Mouse (Mus musculus): Measurements from ENCODE around the gene Ubqln2. TPM values are rescaled to one million over a fixed set of nuclear protein-coding genes. Genes with fewer than 3 reads are reported as not detected.

Ubqln2 gene
- polyA plus RNA-seq (2014; fragmentation: Nextera tagmentation; extraction: Ambion mirVana) = 64.0 and 64.3 TPM in 2 replicates

GRCm38 (mm10) chrX:153497688-153498516 is at the start of gene Ubqln2:
Ubqln2 (plus strand) TSS chrX:153498227.
- WGBS = 16% methylated on average over 58 of the region's 76 CpGs
- ATAC-seq (ENCODE audit: low read depth) = peak; percentile 92
- H3K9me3 ChIP-seq (ENCODE audit: control insufficient read depth, low read length) = no peaks in the 10 kb centered on the region
- no peaks in the 10 kb centered on the region for H3K36me3 ChIP-seq (ENCODE audit: control insufficient read depth, insufficient read depth, low read length)
- peak within 1 kb of the TSS; percentile 58 for H3K4me3 ChIP-seq (ENCODE audit: low read depth, low read length)
- H3K9ac ChIP-seq (replicated peaks; ENCODE audit: low read depth, low read length) = peak within 1 kb of the TSS; percentile 86
- peak within 1 kb of the TSS; percentile 63 for H3K4me2 ChIP-seq (ENCODE audit: low read depth, low read length)
- peak within 1 kb of the TSS; percentile 92 for H3K27ac ChIP-seq (ENCODE audit: low read depth, low read length)
- H3K4me1 ChIP-seq (ENCODE audit: control insufficient read depth, insufficient read depth, low read length) = no peaks in the 10 kb centered on the region
- no peaks in the 10 kb centered on the region for H3K27me3 ChIP-seq (ENCODE audit: control insufficient read depth, insufficient read depth, low read length)

- no peaks in the 10 kb centered on the region for H3K36me3 ChIP-seq (ENCODE audit: control insufficient read depth, insufficient read depth, low read length)
- H3K9me3 ChIP-seq (ENCODE audit: control insufficient read depth, low read length) = no peaks in the 10 kb centered on the region
- no peak overlapping the region for H3K27ac ChIP-seq (ENCODE audit: low read depth, low read length)
- H3K4me3 ChIP-seq (ENCODE audit: low read depth, low read length) = no peak overlapping the region
- no peaks in the 10 kb centered on the region for H3K4me1 ChIP-seq (ENCODE audit: control insufficient read depth, insufficient read depth, low read length)
- H3K4me2 ChIP-seq (ENCODE audit: low read depth, low read length) = no peak overlapping the region
- no peak overlapping the region for H3K9ac ChIP-seq (replicated peaks; ENCODE audit: low read depth, low read length)
- H3K27me3 ChIP-seq (ENCODE audit: control insufficient read depth, insufficient read depth, low read length) = no peaks in the 10 kb centered on the region
- no peak for ATAC-seq (ENCODE audit: low read depth)
- WGBS = 73% methylated on average over 5 of the region's 5 CpGs
Observed at GRCm38 (mm10) chrX:153451946-153452345, 46.1 kb upstream of the Ubqln2 start.

- no peaks in the 10 kb centered on the region for H3K27me3 ChIP-seq (ENCODE audit: control insufficient read depth, insufficient read depth, low read length)
- H3K27ac ChIP-seq (ENCODE audit: low read depth, low read length) = no peak overlapping the region
- 33% methylated on average over 8 of the region's 8 CpGs for WGBS
- H3K4me2 ChIP-seq (ENCODE audit: low read depth, low read length) = no peak overlapping the region
- H3K4me3 ChIP-seq (ENCODE audit: low read depth, low read length) = no peak overlapping the region
- no peaks in the 10 kb centered on the region for H3K4me1 ChIP-seq (ENCODE audit: control insufficient read depth, insufficient read depth, low read length)
- 0 out of 2 replicates have a peak, but pooled peaks have one; percentile 38 for ATAC-seq (ENCODE audit: low read depth)
- H3K9me3 ChIP-seq (ENCODE audit: control insufficient read depth, low read length) = no peaks in the 10 kb centered on the region
- H3K36me3 ChIP-seq (ENCODE audit: control insufficient read depth, insufficient read depth, low read length) = no peaks in the 10 kb centered on the region
- no peak overlapping the region for H3K9ac ChIP-seq (replicated peaks; ENCODE audit: low read depth, low read length)
Observed at GRCm38 (mm10) chrX:153476760-153477248, 21.2 kb upstream of the Ubqln2 start.

- H3K27me3 ChIP-seq (ENCODE audit: control insufficient read depth, insufficient read depth, low read length) = no peaks in the 10 kb centered on the region
- WGBS = 60% methylated on average over 3 of the region's 3 CpGs
- ATAC-seq (ENCODE audit: low read depth) = no peak
- H3K36me3 ChIP-seq (ENCODE audit: control insufficient read depth, insufficient read depth, low read length) = no peaks in the 10 kb centered on the region
- no peak overlapping the region for H3K27ac ChIP-seq (ENCODE audit: low read depth, low read length)
- H3K9me3 ChIP-seq (ENCODE audit: control insufficient read depth, low read length) = no peaks in the 10 kb centered on the region
- H3K4me1 ChIP-seq (ENCODE audit: control insufficient read depth, insufficient read depth, low read length) = no peaks in the 10 kb centered on the region
- no peak overlapping the region for H3K4me2 ChIP-seq (ENCODE audit: low read depth, low read length)
- no peak overlapping the region for H3K4me3 ChIP-seq (ENCODE audit: low read depth, low read length)
- H3K9ac ChIP-seq (replicated peaks; ENCODE audit: low read depth, low read length) = no peak overlapping the region
Observed at GRCm38 (mm10) chrX:153492326-153492725, 5.7 kb upstream of the Ubqln2 start.

- peak; percentile 35 for ATAC-seq (ENCODE audit: low read depth)
- Histone ChIP-seq H3K9ac (replicated peaks; ENCODE audit: low read depth, low read length) (peak overlapping the region; percentile 86), H3K4me2 (ENCODE audit: low read depth, low read length) (peak overlapping the region; percentile 63), H3K27me3 (ENCODE audit: control insufficient read depth, insufficient read depth, low read length) (no peaks in the 10 kb centered on the region), H3K4me1 (ENCODE audit: control insufficient read depth, insufficient read depth, low read length) (no peaks in the 10 kb centered on the region), H3K4me3 (ENCODE audit: low read depth, low read length) (peak overlapping the region; percentile 58), H3K27ac (ENCODE audit: low read depth, low read length) (peak overlapping the region; percentile 92), H3K9me3 (ENCODE audit: control insufficient read depth, low read length) (no peaks in the 10 kb centered on the region), H3K36me3 (ENCODE audit: control insufficient read depth, insufficient read depth, low read length) (no peaks in the 10 kb centered on the region)
- WGBS = 23% methylated on average over 22 of the region's 30 CpGs
Observed at GRCm38 (mm10) chrX:153498665-153499293, 752 bp downstream of the Ubqln2 start.

GRCm38 (mm10) chrX:153499294-153500046 is 1.4 kb downstream of the Ubqln2 start:
- H3K36me3 ChIP-seq (ENCODE audit: control insufficient read depth, insufficient read depth, low read length) = no peaks in the 10 kb centered on the region
- 0 out of 2 replicates have a peak, but pooled peaks have one; percentile 3 for ATAC-seq (ENCODE audit: low read depth)
- no peaks in the 10 kb centered on the region for H3K27me3 ChIP-seq (ENCODE audit: control insufficient read depth, insufficient read depth, low read length)
- H3K4me1 ChIP-seq (ENCODE audit: control insufficient read depth, insufficient read depth, low read length) = no peaks in the 10 kb centered on the region
- H3K4me3 ChIP-seq (ENCODE audit: low read depth, low read length) = peak overlapping the region; percentile 58
- H3K27ac ChIP-seq (ENCODE audit: low read depth, low read length) = peak overlapping the region; percentile 92
- H3K9me3 ChIP-seq (ENCODE audit: control insufficient read depth, low read length) = no peaks in the 10 kb centered on the region
- H3K4me2 ChIP-seq (ENCODE audit: low read depth, low read length) = peak overlapping the region; percentile 63
- WGBS = 26% methylated on average over 32 of the region's 32 CpGs
- H3K9ac ChIP-seq (replicated peaks; ENCODE audit: low read depth, low read length) = peak overlapping the region; percentile 86

GRCm38 (mm10) chrX:153500047-153500345 is 2.0 kb downstream of the Ubqln2 start:
- H3K9me3 ChIP-seq (ENCODE audit: control insufficient read depth, low read length) = no peaks in the 10 kb centered on the region
- no peaks in the 10 kb centered on the region for H3K4me1 ChIP-seq (ENCODE audit: control insufficient read depth, insufficient read depth, low read length)
- peak overlapping the region; percentile 86 for H3K9ac ChIP-seq (replicated peaks; ENCODE audit: low read depth, low read length)
- H3K27me3 ChIP-seq (ENCODE audit: control insufficient read depth, insufficient read depth, low read length) = no peaks in the 10 kb centered on the region
- H3K4me2 ChIP-seq (ENCODE audit: low read depth, low read length) = peak overlapping the region; percentile 63
- 18% methylated on average over 12 of the region's 12 CpGs for WGBS
- no peaks in the 10 kb centered on the region for H3K36me3 ChIP-seq (ENCODE audit: control insufficient read depth, insufficient read depth, low read length)
- H3K4me3 ChIP-seq (ENCODE audit: low read depth, low read length) = peak overlapping the region; percentile 58
- ATAC-seq (ENCODE audit: low read depth) = no peak
- H3K27ac ChIP-seq (ENCODE audit: low read depth, low read length) = peak overlapping the region; percentile 92

GRCm38 (mm10) chrX:153505954-153506353 is 7.9 kb downstream of the Ubqln2 start:
- no peak overlapping the region for H3K27ac ChIP-seq (ENCODE audit: low read depth, low read length)
- H3K27me3 ChIP-seq (ENCODE audit: control insufficient read depth, insufficient read depth, low read length) = no peaks in the 10 kb centered on the region
- 45% methylated on average over 9 of the region's 9 CpGs for WGBS
- no peaks in the 10 kb centered on the region for H3K4me1 ChIP-seq (ENCODE audit: control insufficient read depth, insufficient read depth, low read length)
- no peaks in the 10 kb centered on the region for H3K9me3 ChIP-seq (ENCODE audit: control insufficient read depth, low read length)
- no peak overlapping the region for H3K4me3 ChIP-seq (ENCODE audit: low read depth, low read length)
- no peak overlapping the region for H3K4me2 ChIP-seq (ENCODE audit: low read depth, low read length)
- no peak overlapping the region for H3K9ac ChIP-seq (replicated peaks; ENCODE audit: low read depth, low read length)
- no peaks in the 10 kb centered on the region for H3K36me3 ChIP-seq (ENCODE audit: control insufficient read depth, insufficient read depth, low read length)
- ATAC-seq (ENCODE audit: low read depth) = no peak

Data from neural tube, embryonic 14.5 days (tissue).